Mouse (Mus musculus) thymus, adult 18-20 months (tissue): ENCODE measurements around the gene Btbd17.

Experiments
- DNase-seq, 2 experiments: peaks; one replicate each; pipeline ENCODE4 v3.0.0; 2022; ENCODE audit warnings: mixed read lengths in 2 of 2

Btbd17 gene

GRCm38 (mm10) chr11:114764820-114765818, 30.6 kb downstream of the Btbd17 start, which contains the start of gene Kif19a:
Gene Kif19a, plus strand, starts transcription at chr11:114765388.
- DNase-seq, result peak in 1 of 2 experiments; percentile 6

GRCm38 (mm10) chr11:114747564-114748138, 48.1 kb downstream of the Btbd17 start:
- DNase-seq, result no peak

GRCm38 (mm10) chr11:114745134-114745533, 50.6 kb downstream of the Btbd17 start:
- DNase-seq, result peak; percentile 45 to 52

GRCm38 (mm10) chr11:114741451-114741850, 54.3 kb downstream of the Btbd17 start:
- DNase-seq, result no peak
